Mouse (Mus musculus): ENCODE measurements around the gene Mblac2.

DNA sequence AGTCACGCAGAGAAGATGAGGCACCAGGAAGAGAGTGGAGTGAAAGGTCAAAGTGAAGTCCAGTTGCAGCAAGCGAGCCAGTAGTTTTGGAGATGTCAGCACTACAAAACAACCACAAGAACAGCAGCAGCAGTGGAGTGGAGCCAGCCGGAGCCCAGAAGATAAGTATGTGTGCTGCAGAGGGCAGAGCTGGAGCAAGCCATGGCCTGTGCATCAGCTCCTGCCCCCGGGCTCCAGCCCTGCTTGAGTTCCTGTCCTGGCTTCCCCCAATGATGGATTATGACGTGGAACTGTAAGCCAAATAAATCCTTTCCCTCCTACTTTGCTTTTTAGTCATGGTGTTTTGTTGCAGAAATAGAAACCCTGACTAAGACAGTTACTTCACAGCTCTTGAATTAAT, 26.9 kb upstream of the Mblac2 start:
- no peak for TF ChIP-seq CTCF (IDR thresholded peaks at IDR 0.05; ENCODE audit: low read depth, low read length)
- no peak for TF ChIP-seq GATA1 (IDR thresholded peaks at IDR 0.05; ENCODE audit: borderline replicate concordance, low read length)
- TF ChIP-seq TAL1 (conservative IDR thresholded peaks at IDR 0.05; ENCODE audit: low read depth, low read length) = no peak
- no peak for TF ChIP-seq POLR2AphosphoS5 (IDR thresholded peaks at IDR 0.05; ENCODE audit: insufficient replicate concordance, low read depth, low read length)
